Comparison of ENCODE assay signal across 9 mouse cellular contexts in the genomic region with DNA sequence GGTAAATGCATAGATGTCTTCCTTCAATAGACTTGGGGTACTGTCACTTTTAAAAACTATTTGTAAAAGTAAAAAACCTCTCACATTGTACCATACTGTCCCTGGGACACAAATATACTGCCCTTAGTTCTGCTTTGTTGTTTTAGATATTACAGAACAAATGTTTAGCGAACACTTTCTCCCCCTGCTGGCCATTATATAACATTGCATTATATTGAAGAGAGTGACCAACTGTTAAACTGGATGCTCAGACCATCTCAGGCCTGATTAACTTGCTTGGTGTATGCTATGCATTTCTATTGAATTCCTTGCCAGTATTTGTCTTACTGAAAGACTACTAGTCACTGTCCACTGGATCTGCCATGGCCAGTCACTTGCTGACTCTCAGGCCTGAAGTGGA. TPM values are rescaled to one million over a fixed set of nuclear protein-coding genes. Genes with fewer than 3 reads are reported as not detected.
A peak's percentile ranks its signal among the peaks of the same experiment; 100 is the strongest.
DNase-seq lines count a peak whose midpoint lies in the region; ATAC-seq and TF ChIP-seq lines count a peak whose summit lies in the region.
"Had no signal": no experiment of that assay in that cellular context is flagged by ENCODE, and none has a peak within 500 bp of the region (broad histone marks: within the 10 kb centered on the region; RNA-seq: fewer than 3 reads in every experiment).

No protein-coding gene starts in this region.

- H3K4me3 ChIP-seq in intestine, postnatal 0 days (ENCODE audit: low read depth, low read length): no peak overlapping the region
- no peak overlapping the region for H3K4me3 ChIP-seq in intestine, embryonic 16.5 days (ENCODE audit: low read length)
- no peak overlapping the region for H3K4me3 ChIP-seq in ES-E14 (ENCODE audit: insufficient read depth in 1 of 2, low read depth in 1 of 2, low read length in 2 of 2, poor library complexity in 1 of 2, severe bottlenecking in 1 of 2)
- H3K4me3 ChIP-seq: limb, embryonic 12.5 days had no signal

- no peaks in the 10 kb centered on the region for H3K27me3 ChIP-seq in intestine, postnatal 0 days (replicated peaks; ENCODE audit: control insufficient read depth, insufficient read depth, low read length)
- H3K27me3 ChIP-seq in intestine, embryonic 16.5 days (replicated peaks; ENCODE audit: control insufficient read depth, insufficient read depth, low read length): no peaks in the 10 kb centered on the region
- H3K27me3 ChIP-seq: limb, embryonic 12.5 days had no signal

- WGBS in intestine, postnatal 0 days: 6% methylated on average over 1 of the region's 1 CpGs
- 5% methylated on average over 1 of the region's 1 CpGs for WGBS in intestine, embryonic 16.5 days

- no peak overlapping the region for H3K4me2 ChIP-seq in intestine, postnatal 0 days (replicated peaks; ENCODE audit: low read depth)
- H3K4me2 ChIP-seq in intestine, embryonic 16.5 days (ENCODE audit: low read depth, low read length): no peak overlapping the region
- H3K4me2 ChIP-seq: limb, embryonic 12.5 days had no signal

- in situ Hi-C loops in ES-E14 (cut with MboI; ENCODE audit: low sequenced_read_pairs in 2 of 2, unreplicated experiment in 2 of 2): no loop called here

- ATAC-seq in intestine, postnatal 0 days: no peak
- no peak for ATAC-seq in intestine, embryonic 16.5 days

- no peak overlapping the region for H3K9ac ChIP-seq in intestine, postnatal 0 days (ENCODE audit: low read depth, low read length)
- H3K9ac ChIP-seq in intestine, embryonic 16.5 days (ENCODE audit: low read depth, low read length): no peak overlapping the region
- no peak overlapping the region for H3K9ac ChIP-seq in ES-E14 (ENCODE audit: insufficient read depth, low read depth, low read length, poor library complexity, severe bottlenecking)
- H3K9ac ChIP-seq: limb, embryonic 12.5 days had no signal

- H3K27ac ChIP-seq in intestine, postnatal 0 days (ENCODE audit: low read depth, low read length): no peak overlapping the region
- H3K27ac ChIP-seq in intestine, embryonic 16.5 days (ENCODE audit: low read length): no peak overlapping the region
- no peak overlapping the region for H3K27ac ChIP-seq in ES-E14 (ENCODE audit: insufficient read depth, low read depth, low read length, poor library complexity, severe bottlenecking)
- H3K27ac ChIP-seq: limb, embryonic 12.5 days had no signal

- DNase-seq in ES-E14 (ENCODE audit: low read depth, low spot score): peak; percentile 40
- peak; percentile 67 for DNase-seq in embryo, embryonic 11 days
- DNase-seq in lung, postnatal 25 days (ENCODE audit: low spot score): peak; percentile 18
- no peak for DNase-seq in spleen, postnatal 10 days (ENCODE audit: low spot score in 2 of 2)
- no peak for DNase-seq in thymus, adult 18-20 months
- DNase-seq in adrenal gland, adult 18-20 months (ENCODE audit: low spot score in 2 of 2): no peak

- H3K36me3 ChIP-seq in intestine, postnatal 0 days (ENCODE audit: control insufficient read depth, insufficient read depth): no peaks in the 10 kb centered on the region
- no peaks in the 10 kb centered on the region for H3K36me3 ChIP-seq in intestine, embryonic 16.5 days (ENCODE audit: control insufficient read depth, insufficient read depth, low read length)
- no peaks in the 10 kb centered on the region for H3K36me3 ChIP-seq in ES-E14 (ENCODE audit: control insufficient read depth, insufficient read depth, low read length, poor library complexity, severe bottlenecking)

- no peaks in the 10 kb centered on the region for H3K9me3 ChIP-seq in intestine, postnatal 0 days (ENCODE audit: control insufficient read depth)
- no peaks in the 10 kb centered on the region for H3K9me3 ChIP-seq in intestine, embryonic 16.5 days (ENCODE audit: control insufficient read depth, low read length)
- no peaks in the 10 kb centered on the region for H3K9me3 ChIP-seq in ES-E14 (ENCODE audit: control insufficient read depth, insufficient read depth, low read depth, low read length)
- H3K9me3 ChIP-seq: limb, embryonic 12.5 days had no signal

- no peaks in the 10 kb centered on the region for H3K4me1 ChIP-seq in intestine, postnatal 0 days (replicated peaks; ENCODE audit: control insufficient read depth, insufficient read depth, low read length)
- H3K4me1 ChIP-seq in intestine, embryonic 16.5 days (ENCODE audit: control insufficient read depth, insufficient read depth, low read length): no peaks in the 10 kb centered on the region
- H3K4me1 ChIP-seq in ES-E14 (ENCODE audit: control insufficient read depth in 2 of 2, insufficient read depth in 2 of 2, low read length in 2 of 2, poor library complexity in 1 of 2): no peaks in the 10 kb centered on the region

- peak; percentile 77 for TF ChIP-seq CTCF in intestine, postnatal 0 days (IDR thresholded peaks at IDR 0.05; ENCODE audit: low read depth)

TF ChIP-seq in ES-E14, 5 proteins besides CTCF, POLR2A, EP300 and RAD21:
- TF ChIP-seq ZNF384 (IDR thresholded peaks at IDR 0.05; ENCODE audit: low read depth, low read length): no peak
- peak; percentile 41; the same call in 1 of the 2 replicates for TF ChIP-seq ZC3H11A (IDR thresholded peaks at IDR 0.05; ENCODE audit: borderline replicate concordance, low read depth, low read length)

RNA-seq across cellular contexts. Expression of a gene that starts 11.4 kb away (rescaled TPM):
- 0.05 and 0.07 TPM in 2 replicates for polyA plus RNA-seq in intestine, postnatal 0 days (2015; fragmentation: Nextera tagmentation; extraction: Ambion mirVana)
- 0.10 and 0.12 TPM in 2 replicates for polyA plus RNA-seq in intestine, embryonic 16.5 days (2015; fragmentation: Nextera tagmentation; extraction: Ambion mirVana)
- 0.48 and 0.54 TPM in 2 replicates for total RNA-seq in ES-E14 (2012; rRNA removed)
- total RNA-seq in adrenal gland, adult 18-20 months (2021): 10 to 100 TPM in 1 of 2 experiments, 1 to 10 TPM in 1; 7.0 to 11.9 TPM

Comparison
In these comparisons a context has a peak if more than half of its experiments do, and no peak if none do; other contexts are left out.
1. DNase-seq: peak in ES-E14 (single experiment), embryo, embryonic 11 days (single experiment) and lung, postnatal 25 days (single experiment); none in spleen, postnatal 10 days (0 of 2), thymus, adult 18-20 months (0 of 2) and adrenal gland, adult 18-20 months (0 of 2).